Mouse (Mus musculus) layer of hippocampus, postnatal 10 days (tissue): ENCODE results near the gene Mef2d. TPM values are rescaled to one million over a fixed set of nuclear protein-coding genes. Genes with fewer than 3 reads are reported as not detected.

Experiments used
- DNase-seq, 2 experiments: peaks; one replicate each; pipeline ENCODE4 v3.0.0; 2021; ENCODE audit warnings: low spot score in 2 of 2
- total RNA-seq, 2 experiments: library from RNA; stranded (reverse); gene quantifications; 2 replicates each; pipeline ENCODE4 v1.2.3; 2021

Gene Mef2d
- total RNA-seq, 2 experiments from 2014 or later: 125 to 126 TPM

GRCm38 (mm10) chr3:88148776-88149509, 6.8 kb downstream of the Mef2d start:
- DNase-seq: no peak

GRCm38 (mm10) chr3:88149510-88149974, 7.4 kb downstream of the Mef2d start:
- DNase-seq: no peak

DNA sequence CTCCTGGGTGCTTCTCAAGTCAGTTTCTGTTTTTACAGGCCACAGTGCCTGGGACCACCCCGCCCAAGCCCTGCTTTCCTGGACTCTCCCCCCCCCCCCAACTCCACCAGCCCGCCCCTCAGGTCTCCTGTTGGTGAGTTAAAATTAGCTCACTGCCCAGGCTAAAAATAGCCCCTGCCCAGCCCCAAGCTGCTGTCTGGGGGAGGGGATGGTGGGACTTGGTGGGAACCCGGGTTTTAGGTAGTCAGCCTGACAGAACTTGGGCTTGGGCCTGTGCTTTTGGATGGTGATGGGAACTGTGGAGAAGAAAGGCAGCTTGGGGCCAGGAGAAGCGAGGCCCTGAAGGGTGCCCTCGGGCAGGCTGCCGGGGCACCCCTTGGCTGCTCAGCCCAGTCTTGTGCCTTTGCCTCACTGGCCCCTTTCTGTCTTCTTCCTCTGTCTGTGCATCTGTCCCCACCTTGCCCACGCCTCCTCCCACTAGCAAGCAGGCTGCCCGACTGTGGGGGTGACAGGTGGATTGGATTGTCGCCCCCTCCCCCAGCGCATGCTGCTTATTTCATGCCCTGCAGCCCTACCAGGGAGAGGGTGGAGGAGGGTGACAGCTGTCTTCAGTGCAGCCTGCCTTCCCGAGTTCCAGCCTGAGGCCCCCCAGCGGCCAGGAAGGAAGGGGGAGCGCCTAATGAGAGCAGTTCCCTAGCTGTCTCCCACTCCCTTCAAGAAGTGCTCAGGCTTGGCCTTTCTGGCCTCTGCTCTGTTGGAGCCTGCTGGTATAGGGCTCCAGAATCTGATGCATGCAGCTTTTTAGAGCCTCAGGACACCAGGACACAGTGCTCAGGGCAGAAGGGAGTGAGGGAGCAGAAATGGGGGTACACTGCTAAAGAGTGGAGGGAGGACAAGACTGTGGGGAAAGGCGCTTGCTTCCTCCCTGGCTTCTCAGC, 8.2 kb downstream of the Mef2d start:
- DNase-seq: peak; percentile 70 to 73

DNA sequence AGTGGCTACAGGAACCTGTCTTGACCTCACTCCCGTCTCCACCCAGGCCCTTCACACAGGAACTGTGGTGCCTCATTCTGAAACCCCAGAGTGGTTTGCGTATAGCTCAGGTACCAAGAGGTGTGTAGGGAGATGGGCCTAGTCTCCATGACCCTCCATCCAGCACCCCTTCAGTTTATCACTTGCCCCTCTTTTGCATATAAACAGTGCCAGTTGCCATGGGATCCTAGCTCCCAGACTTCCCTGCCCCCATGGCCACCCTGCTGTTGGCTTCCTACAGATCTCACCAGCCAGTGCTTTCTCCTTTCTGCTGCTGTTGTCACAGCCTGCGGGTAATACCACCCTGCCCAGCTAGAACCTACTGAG, 8.8 kb downstream of the Mef2d start:
- DNase-seq: no peak

- DNase-seq: peak; percentile 74 to 79
Observed at GRCm38 (mm10) chr3:88152056-88152455, 9.9 kb downstream of the Mef2d start.

GRCm38 (mm10) chr3:88153290-88154011, 11.3 kb downstream of the Mef2d start:
- no peak for DNase-seq

- DNase-seq: no peak
Observed at GRCm38 (mm10) chr3:88154236-88154635, 12.1 kb downstream of the Mef2d start.

GRCm38 (mm10) chr3:88156817-88157216, 14.6 kb downstream of the Mef2d start:
- DNase-seq: no peak

- DNase-seq: peak in 1 of 2 experiments; percentile 67
Observed at GRCm38 (mm10) chr3:88157771-88158597, 15.8 kb downstream of the Mef2d start.

DNA sequence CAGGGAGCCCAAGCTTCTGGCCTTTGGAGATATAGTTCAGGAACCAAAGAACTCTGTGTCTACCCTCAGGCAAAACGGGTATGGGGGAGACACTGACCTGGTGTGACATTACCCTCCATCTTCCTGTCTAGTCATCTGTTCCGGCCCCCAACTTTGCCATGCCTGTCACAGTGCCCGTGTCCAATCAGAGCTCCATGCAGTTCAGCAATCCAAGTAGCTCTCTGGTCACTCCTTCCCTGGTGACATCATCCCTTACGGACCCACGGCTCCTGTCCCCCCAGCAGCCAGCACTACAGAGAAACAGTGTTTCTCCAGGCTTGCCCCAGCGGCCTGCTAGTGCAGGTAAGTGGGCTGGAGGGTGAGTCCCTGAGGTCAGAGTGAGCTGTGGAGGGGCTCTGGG, 16.8 kb downstream of the Mef2d start:
- no peak for DNase-seq

DNA sequence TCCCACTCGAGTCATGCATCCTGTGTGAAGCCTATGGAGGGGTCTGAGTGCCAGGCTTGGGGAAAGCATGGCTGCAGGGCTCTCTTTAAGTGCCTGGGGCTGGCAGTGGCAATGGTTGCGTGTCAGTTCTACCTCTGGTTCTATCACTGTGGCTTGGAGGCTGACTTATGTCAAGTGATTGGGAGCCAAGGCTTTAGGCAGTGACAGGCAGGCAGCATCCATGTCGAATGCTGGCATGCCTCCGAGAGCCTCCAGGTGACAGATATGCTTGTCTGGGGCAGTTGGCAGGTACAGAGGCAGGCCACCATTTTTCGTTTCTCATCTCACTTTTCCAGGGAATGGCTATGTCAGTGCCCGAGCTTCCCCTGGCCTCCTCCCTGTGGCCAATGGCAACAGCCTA, 18.7 kb downstream of the Mef2d start:
- no peak for DNase-seq

GRCm38 (mm10) chr3:88162259-88162658, 20.1 kb downstream of the Mef2d start:
- DNase-seq: peak; percentile 52 to 70

DNA sequence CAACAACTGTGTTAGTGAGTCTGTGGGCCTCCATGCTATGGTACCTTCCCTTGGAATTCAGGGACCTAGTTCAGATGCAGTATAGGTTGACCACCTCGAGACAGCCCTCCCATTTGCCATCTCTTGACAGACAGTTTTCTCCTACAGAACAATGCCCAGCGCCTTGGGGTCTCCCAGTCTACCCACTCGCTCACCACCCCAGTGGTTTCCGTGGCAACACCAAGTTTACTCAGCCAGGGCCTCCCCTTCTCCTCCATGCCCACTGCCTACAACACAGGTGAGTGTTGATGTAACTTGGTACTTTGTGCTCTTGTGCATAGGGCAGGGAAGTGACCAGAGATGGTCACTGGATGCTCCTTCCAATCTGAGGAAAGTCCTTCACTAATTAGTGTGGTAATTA, 20.6 kb downstream of the Mef2d start:
- no peak for DNase-seq

GRCm38 (mm10) chr3:88163847-88164246, 21.7 kb downstream of the Mef2d start:
- no peak for DNase-seq

DNA sequence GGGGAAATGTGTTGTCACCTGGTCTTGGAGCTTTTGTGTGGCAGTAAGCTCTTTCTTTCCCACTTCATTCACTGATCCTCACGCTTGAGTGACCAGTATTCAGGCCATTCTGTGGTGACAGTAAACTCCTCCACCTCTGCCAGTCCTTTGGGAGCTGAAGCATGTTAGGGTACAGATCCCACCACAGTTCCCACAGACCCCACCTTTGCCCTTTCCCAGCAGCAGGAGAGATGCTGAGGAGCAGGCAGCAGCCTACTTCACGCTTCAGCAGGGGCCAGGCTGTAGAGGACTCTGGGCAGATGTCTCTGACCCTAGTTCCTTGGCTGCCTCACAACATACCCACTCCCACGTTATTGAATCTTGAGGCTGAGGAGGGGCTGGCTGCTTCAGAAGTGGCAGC, 22.1 kb downstream of the Mef2d start:
- no peak for DNase-seq

GRCm38 (mm10) chr3:88166056-88166455, 23.9 kb downstream of the Mef2d start:
- DNase-seq: no peak

- no peak for DNase-seq
Observed at GRCm38 (mm10) chr3:88170361-88170760, 28.2 kb downstream of the Mef2d start.

GRCm38 (mm10) chr3:88172440-88172839, 30.3 kb downstream of the Mef2d start:
- DNase-seq: no peak

DNA sequence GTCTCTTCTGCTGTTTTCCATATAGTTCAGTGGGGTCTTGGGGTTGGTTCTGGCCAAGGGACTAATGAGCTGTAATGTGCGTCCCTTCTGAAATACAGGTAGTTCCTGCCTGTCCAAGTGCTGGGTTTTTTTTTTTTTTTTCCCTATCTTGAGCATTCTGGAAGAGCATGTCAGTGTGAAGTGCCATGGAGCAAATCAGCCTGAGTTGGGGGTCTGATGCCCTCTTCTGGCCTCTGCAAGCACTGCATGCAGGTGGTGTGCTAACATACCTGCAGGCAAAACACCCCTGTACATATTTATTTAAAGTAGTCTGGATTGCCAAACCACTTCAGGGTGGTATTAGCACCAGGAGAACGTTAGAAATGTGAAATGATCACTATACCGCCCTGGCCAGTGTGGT, 31.2 kb downstream of the Mef2d start:
- peak; percentile 59 to 71 for DNase-seq

DNA sequence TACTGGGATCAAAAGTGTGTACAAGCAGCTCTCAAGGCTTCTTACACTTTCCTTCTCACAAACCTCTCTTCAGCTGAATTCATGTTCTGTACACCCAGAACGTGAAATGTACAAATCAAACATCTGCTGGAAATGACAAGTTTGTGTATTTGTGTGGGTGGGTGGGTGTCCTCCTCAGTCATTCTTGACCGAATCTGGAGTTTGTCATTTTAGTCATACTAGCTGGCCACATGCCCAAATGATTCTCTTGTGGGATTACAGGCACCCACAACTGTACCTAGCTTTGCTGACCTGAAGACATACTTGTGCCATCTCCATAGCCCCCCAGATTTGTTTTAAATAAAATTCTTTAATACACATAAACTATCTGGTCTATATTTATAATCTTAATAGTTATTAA, 32.7 kb downstream of the Mef2d start:
- no peak for DNase-seq

- no peak for DNase-seq
Observed at GRCm38 (mm10) chr3:88177106-88177505, 34.9 kb downstream of the Mef2d start.
